Mouse (Mus musculus): Measurements from ENCODE around the gene Cited2.

DNA sequence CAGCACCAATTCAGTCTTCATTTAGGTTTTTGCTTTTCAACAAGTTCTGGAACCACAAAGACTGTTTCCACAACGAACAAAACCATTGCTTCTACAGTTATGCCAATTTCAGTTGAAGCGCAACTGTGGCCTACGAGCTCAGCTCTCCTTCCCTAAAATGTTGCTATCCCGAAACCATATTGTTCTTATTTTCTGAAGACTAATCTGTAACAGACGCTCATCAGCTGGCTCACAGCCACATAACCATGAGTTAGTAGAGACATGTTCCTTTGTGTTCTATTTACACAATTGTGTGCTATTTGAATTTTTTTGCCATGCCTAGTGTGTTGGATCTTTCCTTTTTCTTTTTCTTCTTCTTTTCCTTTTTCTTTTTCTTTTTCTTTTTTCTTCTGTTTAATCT lies 46.8 kb downstream of the Cited2 start:
- TF ChIP-seq POLR2A (IDR thresholded peaks at IDR 0.05; ENCODE audit: borderline replicate concordance, low read depth, low read length) (no peak), CTCF (IDR thresholded peaks at IDR 0.05; ENCODE audit: low read depth, low read length) (no peak)
